Mouse (Mus musculus) stomach, embryonic 16.5 days (tissue): ENCODE measurements around the gene Pcsk6. TPM values are rescaled to one million over a fixed set of nuclear protein-coding genes. Genes with fewer than 3 reads are reported as not detected.
"Not testable (repeated sequence)": the region's sequence is repeated elsewhere in the genome, so short reads cannot be mapped to it uniquely, and the experiment has no call there.

ENCODE experiments used
- ATAC-seq: fragments of 200-750 bp; cut with Nextera tagmentation; 2 replicates; pipeline ENCODE4 v1.8.0; 2017; ENCODE audit warnings: moderate number of reproducible peaks, moderate TSS enrichment; ENCODE audit not compliant: insufficient read depth, low FRiP score
- H3K27ac ChIP-seq: fragments of 300-500 bp; sonication (generic); 2 replicates; pipeline ENCODE4 v1.5.1; 2014; ENCODE audit warnings: low read length
- H3K27me3 ChIP-seq: fragments of 300-500 bp; sonication (generic); 2 replicates; pipeline ENCODE4 v1.6.1; 2014; ENCODE audit warnings: low read length, control low read depth, mixed read lengths; ENCODE audit not compliant: control insufficient read depth, insufficient read depth
- H3K36me3 ChIP-seq: fragments of 300-500 bp; sonication (generic); 2 replicates; pipeline ENCODE4 v1.6.1; 2014; ENCODE audit warnings: low read length; ENCODE audit not compliant: control insufficient read depth, insufficient read depth
- H3K4me1 ChIP-seq: fragments of 300-500 bp; sonication (generic); 2 replicates; pipeline ENCODE4 v1.6.1; 2014; ENCODE audit warnings: low read length, control low read depth, mixed read lengths; ENCODE audit not compliant: control insufficient read depth, insufficient read depth
- H3K4me2 ChIP-seq: fragments of 300-500 bp; sonication (generic); 2 replicates; pipeline ENCODE4 v1.6.1; 2014; ENCODE audit warnings: low read depth, low read length, mixed read lengths
- H3K4me3 ChIP-seq: fragments of 300-500 bp; sonication (generic); replicated peaks from 2 replicates; pipeline ENCODE4 v1.5.1; 2014; ENCODE audit warnings: mild to moderate bottlenecking, low read length
- H3K9ac ChIP-seq: fragments of 300-500 bp; sonication (generic); 2 replicates; pipeline ENCODE4 v1.6.1; 2014; ENCODE audit warnings: low read length
- H3K9me3 ChIP-seq: fragments of 300-500 bp; sonication (generic); replicated peaks from 2 replicates; pipeline ENCODE4 v1.6.1; 2016; ENCODE audit warnings: low read length, control low read depth; ENCODE audit not compliant: control insufficient read depth
- WGBS: fragments of 180-500 bp; shearing (Covaris S2); extraction: QIAGEN DNeasy Blood & Tissue Kit; methylation state at CpG from one replicate; pipeline ENCODE4 v1.1.7; 2014; 5-methylcytosine and 5-hydroxymethylcytosine counted together
- polyA plus RNA-seq: library from polyadenylated mRNA; unstranded; fragments of >200 nt; fragmentation: Nextera tagmentation; extraction: Ambion mirVana; gene quantifications from 2 replicates; pipeline ENCODE4 v1.2.1, GENCODE M21; 2015

Pcsk6 gene
- polyA plus RNA-seq, result 3.7 and 4.3 TPM in 2 replicates

DNA sequence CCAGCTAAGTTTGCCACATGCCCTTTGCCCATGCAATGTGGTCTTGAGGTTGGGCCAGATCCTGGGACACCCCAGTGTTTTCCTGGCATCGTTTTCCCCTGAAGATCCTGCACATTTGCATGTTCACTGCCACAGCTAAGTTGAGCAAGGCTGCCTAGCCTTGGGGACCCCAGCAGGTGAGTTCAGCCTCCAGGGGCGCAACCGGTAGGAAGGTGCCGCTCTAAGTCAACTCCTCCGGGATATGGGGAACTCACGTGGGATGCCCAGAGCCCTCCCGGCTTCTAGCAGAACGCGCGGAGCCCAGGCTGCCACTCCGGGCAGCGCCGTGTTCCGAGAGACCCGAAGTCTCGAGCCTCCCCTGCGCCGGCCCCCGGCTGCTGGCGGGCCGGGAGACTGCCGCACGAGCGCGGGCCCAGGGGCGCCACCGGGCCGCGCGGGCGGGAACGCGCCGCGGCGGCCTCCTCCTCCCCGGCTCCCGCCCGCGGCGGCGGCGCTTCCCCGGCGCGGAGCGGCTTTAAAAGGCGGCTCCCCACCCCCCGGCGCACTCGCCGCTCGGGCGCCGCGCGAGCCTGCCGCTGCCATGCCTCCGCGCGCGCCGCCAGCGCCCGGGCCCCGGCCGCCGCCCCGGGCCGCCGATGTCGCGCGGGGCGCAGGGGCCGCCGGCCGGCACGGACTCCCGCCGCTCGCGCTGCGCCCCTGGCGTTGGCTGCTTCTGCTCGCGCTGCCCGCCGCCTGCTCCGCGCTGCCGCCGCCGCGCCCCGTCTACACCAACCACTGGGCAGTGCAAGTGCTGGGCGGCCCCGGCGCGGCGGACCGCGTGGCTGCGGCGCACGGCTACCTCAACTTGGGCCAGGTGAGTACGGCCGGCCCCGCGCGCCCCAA lies at the start of gene Pcsk6:
TSS of gene Pcsk6 (plus strand) at position 144 of the 882 bp plus-strand sequence.
- Histone ChIP-seq H3K4me2 (peak within 1 kb of the TSS; percentile 99), H3K9ac (peak within 1 kb of the TSS; percentile 81), H3K36me3 (no peaks in the 10 kb centered on the region), H3K9me3 (no peaks in the 10 kb centered on the region), H3K4me3 (peak within 1 kb of the TSS; percentile 64), H3K27ac (no peak within 1 kb of the TSS), H3K27me3 (peaks cover 13% of the 10 kb centered on the region), H3K4me1 (peaks cover 4% of the 10 kb centered on the region; the same call in 1 of the 2 replicates)
- WGBS, result under 1% methylated on average over 92 of the region's 111 CpGs
- peak; percentile 71 for ATAC-seq

DNA sequence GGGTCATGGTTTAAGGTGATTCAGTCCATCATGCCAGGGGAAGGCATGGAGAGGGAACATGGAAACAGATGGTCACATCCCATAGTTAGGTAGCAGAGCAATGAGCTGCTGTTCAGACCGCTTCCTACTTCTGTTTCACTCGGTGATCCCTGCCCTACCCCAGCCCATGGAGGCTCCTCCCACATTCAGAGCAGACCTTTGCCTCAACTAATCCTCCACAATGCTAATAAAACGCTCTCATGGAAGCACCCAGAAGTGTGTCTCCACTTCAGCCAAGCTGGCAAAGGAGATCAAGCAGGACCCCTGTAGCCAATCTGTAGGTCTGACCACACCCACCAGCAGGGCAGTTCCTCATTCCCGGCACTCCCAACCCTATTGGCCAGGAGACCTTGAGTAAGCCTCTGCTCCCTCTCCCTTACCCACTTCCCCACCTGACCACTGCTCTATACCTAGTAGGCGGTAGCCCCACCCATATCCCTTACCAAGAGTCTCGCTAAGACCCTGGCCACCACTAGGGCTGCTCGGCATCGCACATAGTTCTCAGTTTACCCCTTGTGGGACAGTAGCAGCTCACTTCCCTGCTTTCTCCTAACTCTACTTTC lies 47.8 kb upstream of the Pcsk6 start:
- WGBS, result 84% methylated on average over 8 of the region's 8 CpGs
- Histone ChIP-seq H3K9me3 (no peaks in the 10 kb centered on the region; the same call in 1 of the 2 replicates), H3K4me1 (no peaks in the 10 kb centered on the region), H3K36me3 (no peaks in the 10 kb centered on the region), H3K4me2 (no peak overlapping the region), H3K4me3 (no peak overlapping the region), H3K9ac (no peak overlapping the region), H3K27me3 (no peaks in the 10 kb centered on the region), H3K27ac (no peak overlapping the region)
- no peak for ATAC-seq

DNA sequence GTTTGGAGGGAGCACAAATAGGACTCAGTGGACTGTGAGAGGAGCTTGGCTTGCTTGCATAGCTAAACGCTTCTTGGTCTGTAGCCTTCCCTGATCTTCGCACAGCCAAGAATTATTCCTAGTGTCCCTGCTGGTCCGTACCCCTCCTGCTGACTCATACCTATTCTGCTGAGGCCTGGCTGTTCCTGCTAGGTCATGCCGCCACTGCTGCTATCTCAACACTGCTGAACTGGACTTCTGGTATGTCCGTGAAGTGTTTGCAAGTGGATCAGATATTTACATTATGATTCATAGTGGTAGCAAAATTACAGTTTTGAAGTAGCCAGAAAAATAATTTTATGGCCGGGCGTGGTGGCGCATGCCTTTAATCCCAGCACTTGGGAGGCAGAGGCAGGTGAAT lies 44.0 kb upstream of the Pcsk6 start:
- no peak for ATAC-seq
- Histone ChIP-seq H3K9me3 (no peaks in the 10 kb centered on the region; the same call in 1 of the 2 replicates), H3K4me1 (0 out of 2 replicates have a peak, but pooled peaks cover 4% of the 10 kb centered on the region), H3K9ac (no peak overlapping the region), H3K27ac (no peak overlapping the region), H3K4me3 (no peak overlapping the region), H3K27me3 (no peaks in the 10 kb centered on the region), H3K36me3 (no peaks in the 10 kb centered on the region), H3K4me2 (no peak overlapping the region)
- WGBS, result 89% methylated on average over 8 of the region's 8 CpGs

DNA sequence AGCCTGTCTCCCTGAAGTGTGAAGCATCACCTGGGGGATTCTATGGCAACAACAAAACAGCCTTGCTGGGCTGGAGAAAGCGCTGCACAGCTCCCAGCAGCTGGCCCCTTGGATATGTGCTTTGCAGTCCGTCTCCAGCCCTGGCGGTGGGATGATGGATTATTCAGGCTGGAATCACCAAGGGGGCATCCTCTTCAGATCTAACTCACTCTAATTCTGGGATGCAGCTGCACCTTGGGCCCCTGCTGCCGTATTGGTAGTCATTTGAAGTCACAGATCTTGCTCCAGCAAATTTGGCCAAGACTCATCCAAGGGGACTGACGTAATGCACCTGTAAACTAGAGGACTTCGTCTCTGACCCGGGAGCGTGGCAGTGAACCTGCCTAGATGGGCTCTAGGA lies 41.1 kb upstream of the Pcsk6 start:
- H3K4me2 ChIP-seq, result no peak overlapping the region
- no peaks in the 10 kb centered on the region for H3K27me3 ChIP-seq
- H3K4me1 ChIP-seq, result 0 out of 2 replicates have a peak, but pooled peaks cover 4% of the 10 kb centered on the region
- H3K9me3 ChIP-seq, result no peaks in the 10 kb centered on the region; the same call in 1 of the 2 replicates
- no peak overlapping the region for H3K9ac ChIP-seq
- WGBS, result 37% methylated on average over 8 of the region's 8 CpGs
- H3K27ac ChIP-seq, result no peak overlapping the region
- ATAC-seq, result no peak
- no peaks in the 10 kb centered on the region for H3K36me3 ChIP-seq
- no peak overlapping the region for H3K4me3 ChIP-seq

DNA sequence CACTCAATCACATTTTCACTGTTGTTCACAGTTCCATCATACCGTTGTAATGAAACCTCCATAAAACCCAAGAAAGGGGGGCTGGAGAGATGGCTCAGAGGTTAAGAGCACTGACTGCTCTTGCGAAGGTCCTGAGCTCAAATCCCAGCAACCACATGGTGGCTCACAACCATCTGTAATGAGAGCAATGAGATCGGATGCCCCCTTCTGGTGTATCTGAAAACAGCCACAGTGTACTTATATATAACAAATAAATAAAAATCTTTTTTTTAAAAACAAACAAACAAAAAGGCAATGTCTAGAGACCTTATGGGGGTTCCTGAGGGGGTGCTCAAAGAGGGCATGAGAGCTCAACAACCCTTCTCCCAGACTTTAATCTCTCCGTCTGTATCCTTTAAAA lies 39.6 kb upstream of the Pcsk6 start:
- not testable (repeated sequence) for H3K36me3 ChIP-seq, H3K4me3 ChIP-seq, ATAC-seq, H3K4me1 ChIP-seq, H3K9me3 ChIP-seq, H3K9ac ChIP-seq, H3K27me3 ChIP-seq, H3K4me2 ChIP-seq, H3K27ac ChIP-seq
- WGBS, result 76% methylated on average over 4 of the region's 4 CpGs

DNA sequence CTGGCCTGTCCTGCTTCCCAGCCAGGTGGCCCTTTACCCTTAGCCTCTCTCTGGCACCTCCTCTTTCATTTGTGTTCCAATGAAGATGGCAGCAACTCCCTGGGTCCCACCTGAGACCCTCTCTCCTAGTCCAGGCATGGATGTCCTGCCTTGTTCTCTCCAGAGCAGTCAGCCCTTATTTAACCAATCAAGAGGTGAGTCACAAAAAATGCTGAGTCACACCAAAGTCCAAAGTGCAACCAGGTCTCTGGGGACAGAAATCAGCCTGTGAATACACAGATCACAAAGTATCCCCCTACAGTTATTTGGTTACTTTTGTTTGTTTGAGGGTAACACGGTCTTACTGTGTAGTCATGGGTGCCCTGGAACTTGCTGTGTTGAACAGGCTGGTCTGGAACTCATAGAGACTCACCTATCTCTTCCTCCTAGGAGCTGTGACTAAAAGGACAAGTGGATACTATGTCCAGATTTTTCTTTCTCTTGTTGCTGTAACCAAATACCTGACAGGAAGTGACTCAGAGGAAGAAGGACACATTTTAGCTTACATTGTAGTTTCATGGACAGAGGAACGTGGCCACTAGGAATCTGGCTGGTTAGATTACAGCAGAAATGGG lies 38.9 kb upstream of the Pcsk6 start:
- no peak overlapping the region for H3K4me3 ChIP-seq
- WGBS, result 56% methylated on average over 2 of the region's 2 CpGs
- H3K36me3 ChIP-seq, result no peaks in the 10 kb centered on the region
- H3K27ac ChIP-seq, result no peak overlapping the region; the same call in 1 of the 2 replicates
- H3K4me1 ChIP-seq, result 0 out of 2 replicates have a peak, but pooled peaks cover 4% of the 10 kb centered on the region
- no peak overlapping the region for H3K4me2 ChIP-seq
- H3K9me3 ChIP-seq, result no peaks in the 10 kb centered on the region
- H3K27me3 ChIP-seq, result no peaks in the 10 kb centered on the region
- peak; percentile 33; the same call in 1 of the 2 replicates for ATAC-seq
- no peak overlapping the region for H3K9ac ChIP-seq

DNA sequence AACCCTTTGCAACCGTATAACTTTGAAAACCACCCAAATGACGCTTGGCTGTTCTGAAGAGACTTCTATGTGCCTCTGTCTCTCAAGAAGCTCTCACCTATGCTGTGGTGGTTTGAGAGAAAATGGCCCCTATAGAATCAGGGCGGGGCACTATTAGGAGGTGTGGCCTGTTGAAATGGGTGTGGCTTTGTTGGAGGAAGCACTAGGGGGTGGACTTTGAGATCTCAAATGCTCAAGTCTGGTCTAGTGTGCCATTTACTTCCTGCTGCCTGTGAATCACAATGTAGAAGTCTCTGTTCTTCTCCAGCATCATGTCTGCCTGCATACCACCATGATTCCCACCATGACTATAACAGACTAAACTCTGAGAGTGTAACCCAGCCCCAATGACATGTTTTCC lies 21.8 kb upstream of the Pcsk6 start:
- Histone ChIP-seq H3K27me3 (no peaks in the 10 kb centered on the region), H3K4me2 (no peak overlapping the region), H3K4me1 (no peaks in the 10 kb centered on the region), H3K4me3 (no peak overlapping the region), H3K9me3 (peaks cover 3% of the 10 kb centered on the region; the same call in 1 of the 2 replicates), H3K36me3 (no peaks in the 10 kb centered on the region), H3K27ac (no peak overlapping the region), H3K9ac (no peak overlapping the region)
- WGBS, result 89% methylated on average over 3 of the region's 3 CpGs
- ATAC-seq, result no peak

DNA sequence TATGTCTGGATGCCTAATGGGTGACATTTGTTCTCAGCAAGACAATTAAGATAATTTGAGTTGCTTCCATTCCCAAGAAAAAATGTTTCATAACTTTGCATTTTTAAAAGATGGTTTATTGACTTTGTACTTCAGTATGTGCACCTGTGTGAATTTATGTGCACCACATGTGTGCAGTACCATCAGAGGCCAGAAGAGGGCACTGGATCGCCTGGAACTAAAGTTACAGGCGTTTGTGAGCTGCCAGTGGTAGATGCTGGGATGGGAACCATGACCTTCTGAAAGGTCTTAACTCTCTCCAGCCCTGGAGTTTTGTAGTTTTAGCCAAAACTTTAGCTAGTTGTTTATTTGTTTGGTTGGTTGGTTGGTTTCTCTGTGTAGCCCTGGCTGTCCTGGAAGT lies 18.3 kb upstream of the Pcsk6 start:
- ATAC-seq, result no peak
- WGBS, result 52% methylated on average over 2 of the region's 2 CpGs
- H3K9me3 ChIP-seq, result peaks cover 3% of the 10 kb centered on the region; the same call in 1 of the 2 replicates

DNA sequence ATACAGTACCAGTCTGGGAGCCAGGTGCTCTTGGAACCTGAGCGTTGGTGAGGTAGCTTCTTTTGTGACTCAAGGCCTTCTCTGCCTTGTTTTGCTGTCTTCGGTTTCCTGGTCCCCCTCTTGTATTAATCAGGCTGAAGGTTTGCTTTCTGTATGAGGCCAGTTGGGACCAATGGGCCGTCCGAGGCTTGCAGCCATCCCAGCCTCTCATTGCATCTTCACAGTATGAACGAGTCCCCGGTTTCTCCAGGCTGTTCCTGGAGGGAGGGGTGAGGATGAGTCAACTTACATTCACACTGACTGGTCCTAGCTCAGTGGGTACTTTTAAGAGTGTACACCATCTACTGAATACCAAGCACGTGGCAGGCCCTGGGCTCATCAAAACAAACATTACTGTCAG lies 553 bp upstream of the Pcsk6 start:
- Histone ChIP-seq H3K36me3 (no peaks in the 10 kb centered on the region), H3K4me2 (no peak overlapping the region), H3K4me3 (no peak overlapping the region), H3K27ac (no peak overlapping the region), H3K9ac (no peak overlapping the region), H3K4me1 (peaks cover 4% of the 10 kb centered on the region; the same call in 1 of the 2 replicates), H3K9me3 (no peaks in the 10 kb centered on the region), H3K27me3 (peaks cover 13% of the 10 kb centered on the region)
- ATAC-seq, result no peak
- WGBS, result 53% methylated on average over 7 of the region's 7 CpGs

More for the DNA sequence above, 18.3 kb upstream of the Pcsk6 start:
- Histone ChIP-seq H3K9ac (no peak overlapping the region), H3K4me2 (no peak overlapping the region), H3K4me1 (no peaks in the 10 kb centered on the region), H3K36me3 (no peaks in the 10 kb centered on the region), H3K4me3 (no peak overlapping the region), H3K27me3 (0 out of 2 replicates have a peak, but pooled peaks cover 5% of the 10 kb centered on the region), H3K27ac (no peak overlapping the region)
